Mouse (Mus musculus) E14TG2a.4 (cell line): Measurements from ENCODE around the gene Manbal.

Source experiments
- CTCF ChIP-seq: conservative IDR thresholded peaks from 2 replicates; pipeline ENCODE4 v1.5.1; 2014; ENCODE audit warnings: low read length
- POU5F1 ChIP-seq: IDR thresholded peaks from 2 replicates; pipeline ENCODE4 v1.6.1; 2014; ENCODE audit warnings: low read length, borderline replicate concordance

DNA sequence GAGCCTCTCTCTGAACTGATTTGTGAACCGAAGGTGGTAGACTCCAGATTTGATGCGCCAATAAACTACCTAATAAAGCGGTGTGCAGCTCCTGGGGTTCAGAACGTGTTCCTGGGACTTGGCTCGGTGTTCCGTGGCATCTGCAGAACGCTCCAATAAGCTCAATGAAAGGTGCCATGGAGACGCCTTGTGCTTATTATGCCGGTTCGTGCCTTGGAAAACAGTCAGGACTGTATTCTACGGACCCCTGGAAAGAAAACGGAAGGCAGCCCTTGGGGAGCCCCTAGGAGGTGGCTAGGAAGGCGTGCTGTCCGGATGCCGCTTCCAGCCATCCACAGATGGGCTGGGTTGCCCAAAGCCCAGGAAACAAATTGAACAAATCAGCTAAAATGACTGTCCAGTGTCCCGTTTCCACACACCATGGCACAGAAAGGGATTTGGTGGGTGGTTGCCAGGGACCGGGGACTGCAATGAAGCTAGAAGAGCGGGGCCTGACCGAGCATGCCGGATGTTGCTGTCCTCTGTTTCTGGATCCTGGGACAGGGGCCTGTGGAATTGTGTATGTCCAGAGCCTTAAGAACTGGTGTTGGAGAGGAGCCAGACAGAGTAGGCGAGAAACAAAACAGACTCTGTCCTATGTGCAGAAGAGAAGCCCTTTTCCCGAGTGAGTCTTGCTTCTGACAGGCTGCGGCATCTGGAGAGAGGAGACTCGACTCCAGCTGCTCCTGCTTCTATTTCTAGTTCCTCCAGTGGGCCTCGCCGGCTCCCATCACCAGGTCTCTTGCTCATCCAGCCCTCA, 19.8 kb upstream of the Manbal start, which contains the start of gene Ghrh:
- TF ChIP-seq CTCF (no peak), POU5F1 (no peak)
